Mouse (Mus musculus) heart, embryonic 16.5 days (tissue): ENCODE results near the gene Ubc. TPM values are rescaled to one million over a fixed set of nuclear protein-coding genes. Genes with fewer than 3 reads are reported as not detected.
"Not testable (repeated sequence)": the region's sequence is repeated elsewhere in the genome, so short reads cannot be mapped to it uniquely, and the experiment has no call there.

Source experiments
- ATAC-seq: fragments of 200-750 bp; cut with Nextera tagmentation; replicated peaks from 2 replicates; pipeline ENCODE4 v1.8.0; 2017; ENCODE audit warnings: moderate number of reproducible peaks; ENCODE audit not compliant: insufficient read depth, low FRiP score; ENCODE audit errors: extremely low read depth
- H3K27ac ChIP-seq: fragments of 300-500 bp; sonication (generic); 2 replicates; pipeline ENCODE4 v1.5.1; 2014; ENCODE audit warnings: mild to moderate bottlenecking, low read length, control low read depth, moderate library complexity
- H3K27me3 ChIP-seq: fragments of 300-500 bp; sonication (generic); 2 replicates; pipeline ENCODE4 v1.6.1; 2014; ENCODE audit warnings: low read length, mixed read lengths; ENCODE audit not compliant: control insufficient read depth, insufficient read depth
- H3K36me3 ChIP-seq: fragments of 300-500 bp; sonication (generic); 2 replicates; pipeline ENCODE4 v1.6.1; 2014; ENCODE audit not compliant: control insufficient read depth, insufficient read depth
- H3K4me1 ChIP-seq: fragments of 300-500 bp; sonication (generic); 2 replicates; pipeline ENCODE4 v1.6.1; 2014; ENCODE audit warnings: low read length, mixed read lengths; ENCODE audit not compliant: control insufficient read depth, insufficient read depth
- H3K4me2 ChIP-seq: fragments of 300-500 bp; sonication (generic); 2 replicates; pipeline ENCODE4 v1.6.1; 2014; ENCODE audit warnings: low read depth, mild to moderate bottlenecking, control low read depth, low read length
- H3K4me3 ChIP-seq: fragments of 300-500 bp; sonication (generic); 2 replicates; pipeline ENCODE4 v1.5.1; 2014; ENCODE audit warnings: mild to moderate bottlenecking, control low read depth, low read length
- H3K9ac ChIP-seq: fragments of 300-500 bp; sonication (generic); 2 replicates; pipeline ENCODE4 v1.6.1; 2014; ENCODE audit warnings: low read length, control low read depth
- H3K9me3 ChIP-seq: fragments of 300-500 bp; sonication (generic); replicated peaks from 2 replicates; pipeline ENCODE4 v1.6.1; 2016; ENCODE audit warnings: low read length; ENCODE audit not compliant: control insufficient read depth
- WGBS: fragments of 180-500 bp; shearing (Covaris S2); extraction: QIAGEN DNeasy Blood & Tissue Kit; methylation state at CpG from one replicate; pipeline ENCODE4 v1.1.7; 2014; 5-methylcytosine and 5-hydroxymethylcytosine counted together
- polyA plus RNA-seq: library from polyadenylated mRNA; unstranded; fragments of >200 nt; fragmentation: Nextera tagmentation; extraction: Ambion mirVana; gene quantifications from 2 replicates; pipeline ENCODE4 v1.2.1, GENCODE M21; 2015

Ubc gene
- polyA plus RNA-seq: 928 and 945 TPM in 2 replicates

DNA sequence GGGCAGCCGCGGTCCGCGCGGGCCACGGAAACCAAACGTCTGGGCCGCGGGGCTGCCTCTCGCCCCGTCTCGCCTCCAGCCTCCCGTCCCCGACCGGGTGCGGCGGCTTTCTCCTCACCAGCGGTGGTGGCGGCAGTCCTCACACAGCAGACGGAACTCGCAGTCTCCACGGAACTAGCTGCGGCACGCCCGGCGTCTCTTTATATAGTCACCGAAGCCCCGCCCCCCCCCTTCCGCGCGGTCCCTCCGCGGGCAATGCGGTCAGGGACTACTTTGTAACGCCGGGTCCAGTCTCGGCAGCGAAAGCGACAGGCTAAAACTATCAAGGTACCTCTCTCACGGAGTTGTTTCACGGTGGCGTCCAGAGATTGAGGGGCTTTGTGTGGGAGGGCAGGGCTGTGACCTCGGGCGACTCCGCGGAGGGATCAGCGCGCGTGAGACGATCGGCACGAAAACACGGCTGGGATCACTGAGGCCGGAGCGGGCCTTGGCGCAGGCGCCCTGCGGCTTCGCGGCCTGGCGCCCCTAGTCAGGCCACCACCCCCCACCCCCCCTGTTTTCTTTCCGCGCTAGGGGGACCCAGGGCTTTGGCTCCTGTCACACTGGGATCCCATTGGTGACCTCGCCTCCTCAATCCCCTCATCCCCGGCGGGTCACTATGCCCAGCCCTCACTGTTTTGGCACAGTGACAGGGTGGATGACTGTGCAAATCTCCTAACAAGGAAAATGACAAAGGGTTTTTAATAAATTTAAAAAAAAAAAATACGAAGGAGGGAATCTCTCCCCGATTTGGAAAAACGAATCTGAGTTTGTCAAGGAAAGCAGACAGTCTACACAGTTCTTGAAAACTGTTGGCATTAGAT is at the start of gene Ubc:
Ubc (minus strand) TSS at position 624 of the 863 bp plus-strand sequence.
- Histone ChIP-seq H3K36me3 (peaks cover 17% of the 10 kb centered on the region), H3K4me1 (peaks cover 41% of the 10 kb centered on the region), H3K9ac (peak within 1 kb of the TSS; percentile 100), H3K27ac (peak within 1 kb of the TSS; percentile 96), H3K27me3 (no peaks in the 10 kb centered on the region), H3K4me2 (peak within 1 kb of the TSS; percentile 80), H3K9me3 (no peaks in the 10 kb centered on the region), H3K4me3 (peak within 1 kb of the TSS; percentile 99)
- peak; percentile 47 for ATAC-seq
- under 1% methylated on average over 69 of the region's 69 CpGs for WGBS

DNA sequence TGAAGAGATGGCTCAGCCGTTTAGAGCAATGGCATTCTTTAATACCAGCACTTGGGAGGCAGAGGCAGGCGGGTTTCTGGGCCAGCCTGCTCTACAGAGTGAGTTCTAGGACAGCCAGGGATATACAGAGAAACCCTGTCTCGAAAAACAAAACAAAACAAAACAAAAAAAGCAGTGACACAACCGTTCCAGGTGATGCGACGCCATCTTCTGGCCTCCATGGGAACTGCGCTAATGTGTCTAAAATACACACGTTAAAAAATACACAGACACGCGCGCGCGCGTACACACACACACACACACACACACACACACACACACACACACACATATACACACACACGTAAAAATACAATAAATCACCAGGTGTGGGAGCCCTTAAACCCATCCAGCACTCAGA is 44.3 kb upstream of the Ubc start:
- peak overlapping the region; percentile 87 for H3K4me3 ChIP-seq

DNA sequence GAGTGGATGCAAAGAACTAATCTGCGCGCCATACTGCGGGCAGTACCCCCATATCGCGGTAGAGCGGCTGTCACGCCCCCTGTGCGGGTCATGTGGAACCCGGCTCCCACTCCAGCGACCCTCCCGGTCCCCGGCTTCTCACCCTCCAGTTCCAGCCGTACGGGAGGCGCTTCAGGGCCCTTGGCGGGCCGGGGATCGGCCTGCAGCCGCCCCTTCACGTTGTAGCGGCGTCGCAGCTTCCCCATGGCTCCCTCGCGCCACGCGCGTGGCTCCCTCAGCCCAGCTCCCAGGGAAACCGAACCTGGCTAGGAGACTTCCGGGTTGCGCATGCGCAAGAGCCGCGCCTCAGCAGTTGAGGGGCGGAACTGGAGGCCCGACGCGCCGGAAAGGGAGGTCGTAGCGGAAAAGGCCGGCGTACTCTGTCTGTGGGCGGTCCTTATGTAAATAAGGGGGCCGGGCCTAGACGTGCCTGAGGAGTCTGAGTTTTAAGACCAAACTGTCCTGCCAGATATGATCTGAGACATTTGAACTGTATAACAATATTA is 43.9 kb upstream of the Ubc start, which contains the start of gene Dhx37:
Dhx37 (minus strand) TSS at position 329 of the 545 bp plus-strand sequence.
- H3K4me1 ChIP-seq: peaks cover 8% of the 10 kb centered on the region
- peak within 1 kb of the TSS; percentile 87 for H3K4me3 ChIP-seq
- peak within 1 kb of the TSS; percentile 56; the same call in 1 of the 2 replicates for H3K27ac ChIP-seq
- peak; percentile 95 for ATAC-seq
- H3K9ac ChIP-seq: peak within 1 kb of the TSS; percentile 92
- under 1% methylated on average over 46 of the region's 46 CpGs for WGBS
- peak within 1 kb of the TSS; percentile 83 for H3K4me2 ChIP-seq
- peaks cover 21% of the 10 kb centered on the region for H3K36me3 ChIP-seq
- H3K27me3 ChIP-seq: no peaks in the 10 kb centered on the region
- H3K9me3 ChIP-seq: no peaks in the 10 kb centered on the region

More for the DNA sequence above, 44.3 kb upstream of the Ubc start:
- 54% methylated on average over 15 of the region's 15 CpGs for WGBS
- not testable (repeated sequence) for H3K9ac ChIP-seq, H3K27me3 ChIP-seq, ATAC-seq, H3K4me1 ChIP-seq, H3K27ac ChIP-seq, H3K9me3 ChIP-seq
- Histone ChIP-seq H3K36me3 (peaks cover 17% of the 10 kb centered on the region), H3K4me2 (peak overlapping the region; percentile 83)

DNA sequence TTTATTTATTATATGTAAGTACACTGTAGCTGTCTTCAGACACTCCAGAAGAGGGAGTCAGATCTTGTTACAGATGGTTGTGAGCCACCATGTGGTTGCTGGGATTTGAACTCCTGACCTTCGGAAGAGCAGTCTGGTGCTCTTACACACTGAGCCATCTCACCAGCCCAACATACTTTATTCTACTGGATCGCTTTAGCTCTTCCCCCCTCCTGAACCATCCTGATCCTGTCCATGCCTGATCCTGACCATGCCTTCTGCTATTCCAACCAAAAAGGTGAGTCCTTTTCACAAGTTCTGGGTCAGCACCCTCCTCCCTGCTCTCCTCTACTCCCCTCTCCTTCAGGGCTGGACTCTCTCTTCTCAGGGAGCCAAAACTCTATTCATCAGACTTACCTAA is 42.3 kb upstream of the Ubc start:
- not testable (repeated sequence) for H3K4me3 ChIP-seq, H3K9ac ChIP-seq, H3K27ac ChIP-seq, H3K4me2 ChIP-seq, ATAC-seq, H3K9me3 ChIP-seq, H3K27me3 ChIP-seq, H3K4me1 ChIP-seq
- 87% methylated on average over 2 of the region's 2 CpGs for WGBS
- H3K36me3 ChIP-seq: peaks cover 31% of the 10 kb centered on the region

DNA sequence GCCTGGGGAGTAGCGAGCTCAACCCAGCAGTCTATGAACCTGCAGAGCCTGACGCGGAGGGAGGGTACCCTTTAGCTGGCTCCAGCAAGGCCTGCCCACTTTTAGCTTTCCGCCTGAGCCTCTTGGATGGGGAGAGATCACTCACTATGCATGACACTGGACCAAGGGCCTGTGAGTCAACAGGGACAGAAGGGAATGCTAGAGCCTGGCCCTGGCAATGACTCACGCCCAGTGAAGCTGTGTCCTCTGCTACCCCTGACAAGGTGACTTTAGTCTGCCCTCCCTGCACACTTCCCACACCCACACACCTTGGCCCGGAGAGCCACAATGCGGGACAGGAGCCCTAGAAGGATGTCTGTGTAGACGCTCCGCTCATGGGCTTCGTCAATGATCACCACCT is 36.3 kb upstream of the Ubc start:
- Histone ChIP-seq H3K4me2 (no peak overlapping the region), H3K9me3 (no peaks in the 10 kb centered on the region), H3K9ac (no peak overlapping the region), H3K4me1 (no peaks in the 10 kb centered on the region), H3K4me3 (no peak overlapping the region), H3K27ac (no peak overlapping the region), H3K27me3 (no peaks in the 10 kb centered on the region), H3K36me3 (peaks cover 74% of the 10 kb centered on the region)
- peak; percentile 38; the same call in 1 of the 2 replicates for ATAC-seq
- WGBS: 75% methylated on average over 10 of the region's 10 CpGs

DNA sequence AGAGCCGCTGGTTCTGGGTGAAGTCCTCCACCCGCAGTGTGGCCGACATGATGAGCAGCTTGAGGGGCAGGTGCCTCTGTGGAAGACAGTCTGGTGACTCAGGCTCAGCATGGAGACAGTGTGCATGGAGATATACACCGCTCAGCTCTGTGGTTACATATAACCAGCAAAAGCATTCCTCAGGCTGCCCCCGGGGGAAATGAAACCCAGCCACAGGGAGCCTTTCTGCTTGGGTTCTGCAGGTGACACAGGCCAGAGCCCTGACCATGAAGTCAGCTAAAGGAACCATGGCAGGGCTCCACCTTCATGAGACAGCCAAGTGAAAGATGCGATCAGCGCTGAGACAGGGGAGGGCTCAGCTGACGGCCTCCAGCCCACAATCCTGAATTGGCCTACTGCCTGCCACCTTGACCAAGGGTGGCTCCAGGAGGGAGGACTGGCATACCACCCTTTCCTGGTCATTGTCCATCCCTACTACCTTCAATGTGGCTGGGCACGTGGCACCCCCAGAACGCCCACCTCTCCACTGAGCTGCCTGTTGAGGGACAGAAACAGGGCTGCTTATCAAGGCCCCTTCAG is 35.8 kb upstream of the Ubc start:
- Histone ChIP-seq H3K27ac (no peak overlapping the region), H3K4me1 (no peaks in the 10 kb centered on the region), H3K27me3 (no peaks in the 10 kb centered on the region), H3K9me3 (no peaks in the 10 kb centered on the region), H3K4me3 (no peak overlapping the region), H3K4me2 (no peak overlapping the region), H3K36me3 (peaks cover 71% of the 10 kb centered on the region), H3K9ac (no peak overlapping the region)
- ATAC-seq: no peak
- 88% methylated on average over 10 of the region's 10 CpGs for WGBS

DNA sequence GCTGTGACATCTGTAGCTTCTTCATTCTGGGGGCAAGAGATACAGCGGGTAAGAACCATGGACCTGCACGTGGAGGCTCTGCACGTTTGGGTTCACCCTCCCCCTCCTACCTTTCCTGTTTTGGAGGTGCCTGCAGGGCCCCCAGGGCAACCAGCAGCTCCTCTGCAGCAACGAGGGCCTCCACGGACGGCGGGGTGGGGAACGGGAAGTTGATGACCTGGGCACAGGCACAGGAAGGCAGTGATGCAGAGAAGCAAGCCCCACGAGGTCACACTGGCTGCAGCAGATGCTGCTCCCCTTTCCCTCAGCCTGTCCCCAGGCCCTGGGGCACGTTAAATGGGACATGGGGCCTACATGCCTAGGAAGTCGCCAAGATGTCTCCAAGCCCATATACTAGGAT is 29.1 kb upstream of the Ubc start:
- no peak for ATAC-seq
- no peaks in the 10 kb centered on the region for H3K9me3 ChIP-seq
- H3K4me2 ChIP-seq: no peak overlapping the region
- H3K4me3 ChIP-seq: no peak overlapping the region
- 81% methylated on average over 11 of the region's 11 CpGs for WGBS
- no peaks in the 10 kb centered on the region for H3K27me3 ChIP-seq
- no peak overlapping the region for H3K27ac ChIP-seq
- no peak overlapping the region for H3K9ac ChIP-seq
- peaks cover 75% of the 10 kb centered on the region for H3K36me3 ChIP-seq
- no peaks in the 10 kb centered on the region for H3K4me1 ChIP-seq

DNA sequence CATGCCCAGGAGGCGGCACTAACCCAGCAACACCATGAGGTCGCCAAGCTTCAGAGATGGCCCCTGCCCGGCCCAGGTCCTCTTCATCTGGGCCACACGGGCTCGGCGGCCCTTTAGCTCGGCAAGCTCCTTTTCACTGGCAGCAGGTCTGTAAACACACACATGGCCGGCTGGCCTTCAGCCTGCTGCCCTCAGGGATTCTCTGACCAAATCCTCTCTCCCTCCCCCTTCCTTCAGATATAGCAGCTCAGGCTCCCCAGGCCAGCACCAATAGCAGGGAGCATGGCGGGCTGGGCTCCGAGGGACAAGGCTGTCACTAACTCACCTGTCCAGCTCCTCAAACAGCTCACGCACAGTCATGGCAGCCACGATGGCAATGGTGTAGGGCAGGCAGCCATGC is 28.6 kb upstream of the Ubc start:
- no peak overlapping the region for H3K27ac ChIP-seq
- 90% methylated on average over 12 of the region's 12 CpGs for WGBS
- H3K4me3 ChIP-seq: no peak overlapping the region
- no peaks in the 10 kb centered on the region for H3K9me3 ChIP-seq
- no peaks in the 10 kb centered on the region for H3K27me3 ChIP-seq
- H3K9ac ChIP-seq: no peak overlapping the region
- no peak overlapping the region for H3K4me2 ChIP-seq
- ATAC-seq: no peak
- no peaks in the 10 kb centered on the region for H3K4me1 ChIP-seq
- peaks cover 71% of the 10 kb centered on the region for H3K36me3 ChIP-seq

DNA sequence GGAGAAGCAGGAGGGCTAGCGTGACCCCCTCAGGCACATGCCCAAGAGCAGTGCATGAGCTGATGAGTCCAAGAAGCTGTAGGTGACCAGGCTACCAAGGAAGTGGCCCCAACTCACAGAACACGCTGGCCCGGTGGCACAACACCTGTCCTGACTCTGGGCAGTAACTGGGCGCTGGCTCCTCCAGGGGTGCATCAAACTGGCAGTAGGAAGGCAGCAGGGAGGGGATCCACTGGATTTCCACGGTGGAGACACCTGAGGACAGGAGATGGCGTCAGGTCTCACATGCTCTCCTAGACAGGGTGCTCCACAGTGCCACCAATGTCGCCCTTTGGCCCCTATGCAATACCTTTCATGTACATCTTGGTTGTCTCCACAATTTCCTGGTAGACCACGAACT is 26.2 kb upstream of the Ubc start:
- WGBS: 90% methylated on average over 8 of the region's 8 CpGs
- H3K4me1 ChIP-seq: peaks cover 4% of the 10 kb centered on the region; the same call in 1 of the 2 replicates
- no peaks in the 10 kb centered on the region for H3K27me3 ChIP-seq
- no peak overlapping the region for H3K27ac ChIP-seq
- ATAC-seq: no peak
- no peak overlapping the region for H3K9ac ChIP-seq
- H3K36me3 ChIP-seq: peaks cover 54% of the 10 kb centered on the region
- H3K4me2 ChIP-seq: no peak overlapping the region
- no peak overlapping the region for H3K4me3 ChIP-seq
- no peaks in the 10 kb centered on the region for H3K9me3 ChIP-seq
